Mouse (Mus musculus): Measurements from ENCODE around the gene Dmac2. TPM values are rescaled to one million over a fixed set of nuclear protein-coding genes. Genes with fewer than 3 reads are reported as not detected.

Gene Dmac2
- polyA plus RNA-seq, 1 experiment from 2014 or later, result 23.3 TPM

GRCm38 (mm10) chr7:25610056-25610455, 9.2 kb upstream of the Dmac2 start:
- 30% methylated on average over 6 of the region's 6 CpGs for WGBS
- DNase-seq (ENCODE audit: low spot score), result no peak

DNA sequence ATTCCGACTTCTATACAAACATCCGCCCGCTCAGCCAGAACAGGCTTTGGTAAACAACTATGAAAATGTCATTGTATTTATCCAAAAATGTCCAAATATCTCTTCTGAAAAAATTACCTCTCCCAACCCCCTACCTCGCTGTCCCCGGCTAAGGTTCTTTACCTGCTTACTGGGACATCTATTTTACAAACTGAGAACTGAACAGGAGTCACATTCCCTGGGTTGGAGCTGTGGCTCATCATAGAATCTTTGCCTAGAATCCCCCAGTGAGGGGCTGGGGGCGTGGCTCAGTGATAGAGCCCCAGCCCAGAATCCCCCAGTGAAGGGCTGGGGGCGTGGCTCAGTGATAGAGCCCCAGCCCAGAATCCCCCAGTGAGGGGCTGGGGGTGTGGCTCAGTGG, 7.7 kb upstream of the Dmac2 start:
- Histone ChIP-seq H3K4me3 (ENCODE audit: low read depth, low read length) (no peak overlapping the region), H3K4me2 (no peak overlapping the region), H3K27me3 (replicated peaks; ENCODE audit: control insufficient read depth, insufficient read depth, low read length) (no peaks in the 10 kb centered on the region), H3K4me1 (replicated peaks; ENCODE audit: control insufficient read depth, insufficient read depth, low read length) (peaks cover 7% of the 10 kb centered on the region), H3K36me3 (ENCODE audit: control insufficient read depth, insufficient read depth, low read length) (no peaks in the 10 kb centered on the region), H3K27ac (ENCODE audit: low read depth, low read length) (no peak overlapping the region), H3K9me3 (ENCODE audit: control insufficient read depth, low read length) (no peaks in the 10 kb centered on the region), H3K9ac (ENCODE audit: low read depth, low read length) (no peak overlapping the region)
- no peak for DNase-seq (ENCODE audit: low spot score)
- ATAC-seq (replicated peaks; ENCODE audit: low FRiP score), result no peak
- WGBS, result 45% methylated on average over 7 of the region's 7 CpGs

More at GRCm38 (mm10) chr7:25610056-25610455, 9.2 kb upstream of the Dmac2 start:
- Histone ChIP-seq H3K9ac (ENCODE audit: low read depth, low read length) (no peak overlapping the region), H3K4me2 (no peak overlapping the region), H3K27me3 (replicated peaks; ENCODE audit: control insufficient read depth, insufficient read depth, low read length) (no peaks in the 10 kb centered on the region), H3K4me3 (ENCODE audit: low read depth, low read length) (no peak overlapping the region), H3K9me3 (ENCODE audit: control insufficient read depth, low read length) (no peaks in the 10 kb centered on the region), H3K27ac (ENCODE audit: low read depth, low read length) (no peak overlapping the region), H3K36me3 (ENCODE audit: control insufficient read depth, insufficient read depth, low read length) (no peaks in the 10 kb centered on the region), H3K4me1 (replicated peaks; ENCODE audit: control insufficient read depth, insufficient read depth, low read length) (peaks cover 2% of the 10 kb centered on the region; the same call in 1 of the 2 replicates)
- ATAC-seq (replicated peaks; ENCODE audit: low FRiP score), result no peak

DNA sequence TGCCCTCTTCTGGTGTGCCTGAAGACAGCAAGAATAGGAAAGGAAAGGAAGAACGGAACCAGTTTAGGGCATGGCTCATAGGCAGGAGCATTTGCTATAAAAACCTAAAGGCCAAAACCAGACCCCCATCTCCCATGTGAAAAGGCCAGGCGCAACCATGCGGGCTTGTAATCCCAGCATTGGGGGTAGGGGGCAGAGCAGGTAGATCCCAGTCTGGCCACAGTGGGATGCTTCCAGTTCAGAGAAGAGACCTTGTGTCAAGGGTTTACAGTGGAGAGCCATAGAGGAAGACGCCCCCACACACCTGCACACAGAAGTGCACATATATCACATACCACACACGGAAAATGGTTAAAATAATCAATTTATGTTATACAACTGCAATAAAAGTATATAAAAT, 5.1 kb upstream of the Dmac2 start:
- ATAC-seq (replicated peaks; ENCODE audit: low FRiP score) (no peak), DNase-seq (ENCODE audit: low spot score) (no peak)
- Histone ChIP-seq H3K4me1 (replicated peaks; ENCODE audit: control insufficient read depth, insufficient read depth, low read length) (peaks cover 7% of the 10 kb centered on the region), H3K4me3 (ENCODE audit: low read depth, low read length) (no peak overlapping the region), H3K4me2 (no peak overlapping the region), H3K27me3 (replicated peaks; ENCODE audit: control insufficient read depth, insufficient read depth, low read length) (no peaks in the 10 kb centered on the region), H3K36me3 (ENCODE audit: control insufficient read depth, insufficient read depth, low read length) (no peaks in the 10 kb centered on the region), H3K9ac (ENCODE audit: low read depth, low read length) (no peak overlapping the region), H3K9me3 (ENCODE audit: control insufficient read depth, low read length) (no peaks in the 10 kb centered on the region), H3K27ac (ENCODE audit: low read depth, low read length) (no peak overlapping the region)
- 84% methylated on average over 5 of the region's 5 CpGs for WGBS

DNA sequence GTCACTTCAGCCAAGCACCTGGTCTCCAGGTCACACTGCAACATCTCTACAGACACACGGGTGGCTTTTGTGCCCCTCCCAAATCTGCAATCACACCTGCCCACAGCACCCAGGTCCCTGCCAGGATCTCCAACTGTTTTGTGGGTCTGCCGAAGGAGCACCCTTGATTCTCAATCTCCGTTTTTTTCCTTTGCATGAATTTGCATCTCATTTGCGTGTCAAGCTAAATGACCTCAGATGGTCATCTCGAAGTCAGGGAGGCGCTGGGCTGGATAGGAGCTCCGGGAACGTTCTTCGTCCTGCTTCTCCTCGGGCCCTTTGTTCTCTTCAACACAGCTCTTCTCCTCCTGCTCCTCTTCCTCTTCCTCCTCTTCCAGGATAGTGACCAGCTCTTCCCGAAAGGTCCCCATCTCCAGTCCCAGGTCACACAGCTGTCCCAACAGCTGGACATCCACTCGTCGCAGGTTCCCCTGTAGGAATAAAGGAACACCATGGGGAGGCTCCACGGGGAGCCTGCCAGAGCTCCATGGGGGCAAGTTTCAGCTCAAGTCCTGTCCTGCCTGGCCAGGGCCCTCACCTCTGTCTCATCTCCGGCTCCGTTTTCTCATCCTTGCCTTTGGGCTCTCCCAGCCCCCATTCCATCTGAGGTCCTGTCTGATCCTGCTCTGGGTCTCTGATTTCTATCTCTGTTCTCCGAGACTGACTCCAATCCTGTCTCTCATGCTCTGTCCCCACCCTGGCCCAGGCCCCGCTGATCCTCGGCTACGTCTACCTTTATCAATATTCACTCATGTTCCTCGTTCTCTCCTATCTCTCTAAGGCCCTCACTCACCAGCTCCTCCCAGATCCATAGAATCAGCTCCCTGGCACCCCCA, 4.1 kb upstream of the Dmac2 start:
- Histone ChIP-seq H3K27me3 (replicated peaks; ENCODE audit: control insufficient read depth, insufficient read depth, low read length) (no peaks in the 10 kb centered on the region), H3K9me3 (ENCODE audit: control insufficient read depth, low read length) (no peaks in the 10 kb centered on the region), H3K36me3 (ENCODE audit: control insufficient read depth, insufficient read depth, low read length) (no peaks in the 10 kb centered on the region), H3K4me2 (no peak overlapping the region), H3K27ac (ENCODE audit: low read depth, low read length) (no peak overlapping the region), H3K4me1 (replicated peaks; ENCODE audit: control insufficient read depth, insufficient read depth, low read length) (peaks cover 8% of the 10 kb centered on the region), H3K9ac (ENCODE audit: low read depth, low read length) (no peak overlapping the region), H3K4me3 (ENCODE audit: low read depth, low read length) (no peak overlapping the region)
- ATAC-seq (replicated peaks; ENCODE audit: low FRiP score), result no peak
- no peak for DNase-seq (ENCODE audit: low spot score)
- WGBS, result 68% methylated on average over 21 of the region's 21 CpGs

DNA sequence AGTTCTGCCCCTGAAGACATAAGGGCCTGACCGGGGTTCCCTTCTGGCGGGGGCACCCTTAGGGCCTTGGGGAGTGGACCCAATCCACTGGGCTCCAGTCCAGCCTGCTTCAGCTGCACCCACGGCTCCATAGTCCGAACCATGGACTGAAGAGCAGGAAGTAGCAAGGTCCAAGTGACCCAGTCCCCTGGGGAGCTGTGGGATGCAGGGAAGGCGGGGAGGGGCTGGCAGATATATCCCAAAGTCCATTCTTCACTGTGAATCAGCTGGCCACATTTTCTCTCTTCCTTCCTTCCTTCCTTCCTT, 3.6 kb upstream of the Dmac2 start, which contains the start of gene Erich4:
Erich4 (minus strand) TSS at position 187 of the 306 bp plus-strand sequence.
- Histone ChIP-seq H3K4me1 (replicated peaks; ENCODE audit: control insufficient read depth, insufficient read depth, low read length) (peaks cover 9% of the 10 kb centered on the region), H3K27me3 (replicated peaks; ENCODE audit: control insufficient read depth, insufficient read depth, low read length) (no peaks in the 10 kb centered on the region), H3K4me3 (ENCODE audit: low read depth, low read length) (no peak within 1 kb of the TSS), H3K9me3 (ENCODE audit: control insufficient read depth, low read length) (no peaks in the 10 kb centered on the region), H3K4me2 (no peak within 1 kb of the TSS), H3K27ac (ENCODE audit: low read depth, low read length) (no peak within 1 kb of the TSS), H3K36me3 (ENCODE audit: control insufficient read depth, insufficient read depth, low read length) (no peaks in the 10 kb centered on the region), H3K9ac (ENCODE audit: low read depth, low read length) (no peak within 1 kb of the TSS)
- ATAC-seq (replicated peaks; ENCODE audit: low FRiP score) (no peak), DNase-seq (ENCODE audit: low spot score) (no peak)
- 78% methylated on average over 5 of the region's 5 CpGs for WGBS

DNA sequence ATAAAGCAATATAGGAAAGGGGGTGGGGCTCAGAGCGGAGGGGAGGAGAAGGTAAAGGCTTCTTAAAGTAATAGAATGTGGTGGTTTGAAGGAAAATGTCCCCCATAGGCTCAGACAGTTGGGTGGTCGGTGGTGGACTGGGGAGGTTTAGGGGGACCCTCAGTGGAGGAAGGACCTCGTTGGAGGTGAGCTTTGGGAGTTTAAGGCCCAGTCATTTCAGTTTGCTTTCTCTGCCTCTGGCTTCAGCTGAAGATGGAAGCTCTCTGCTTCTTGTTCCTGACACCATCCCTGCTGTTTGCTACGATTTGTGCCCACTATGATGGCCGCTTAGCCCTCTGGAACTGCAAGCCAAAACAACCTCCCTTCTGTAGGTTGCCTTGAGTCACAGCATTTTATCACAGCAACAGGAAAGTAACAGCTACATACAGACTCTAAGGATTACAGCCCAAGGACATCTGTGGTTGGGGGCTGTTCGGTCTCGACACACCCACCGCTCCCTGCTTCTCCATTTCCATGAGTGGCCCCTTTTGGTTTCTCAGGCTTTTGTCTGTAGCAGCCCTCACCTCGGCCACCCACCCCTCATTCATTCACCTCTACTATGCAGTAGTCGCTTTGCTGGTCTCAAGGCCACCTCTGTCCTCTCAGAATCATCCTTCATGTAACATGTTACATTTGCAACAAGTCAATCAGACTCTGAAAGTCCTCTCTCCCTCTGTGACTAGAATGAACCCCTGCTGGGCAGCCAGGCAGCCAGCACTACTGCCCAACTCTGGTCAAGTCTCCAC, 1.6 kb upstream of the Dmac2 start:
- DNase-seq (ENCODE audit: low spot score), result no peak
- 0 out of 2 replicates have a peak, but pooled peaks cover 3% of the 10 kb centered on the region for H3K36me3 ChIP-seq (ENCODE audit: control insufficient read depth, insufficient read depth, low read length)
- 75% methylated on average over 10 of the region's 10 CpGs for WGBS

GRCm38 (mm10) chr7:25619722-25619991, 443 bp downstream of the Dmac2 start:
- DNase-seq (ENCODE audit: low spot score), result no peak
- Histone ChIP-seq H3K9me3 (ENCODE audit: control insufficient read depth, low read length) (no peaks in the 10 kb centered on the region), H3K4me3 (ENCODE audit: low read depth, low read length) (peak overlapping the region; percentile 64), H3K27me3 (replicated peaks; ENCODE audit: control insufficient read depth, insufficient read depth, low read length) (no peaks in the 10 kb centered on the region), H3K9ac (ENCODE audit: low read depth, low read length) (peak overlapping the region; percentile 72), H3K36me3 (ENCODE audit: control insufficient read depth, insufficient read depth, low read length) (0 out of 2 replicates have a peak, but pooled peaks cover 3% of the 10 kb centered on the region), H3K27ac (ENCODE audit: low read depth, low read length) (no peak overlapping the region), H3K4me2 (peak overlapping the region; percentile 81), H3K4me1 (replicated peaks; ENCODE audit: control insufficient read depth, insufficient read depth, low read length) (peaks cover 9% of the 10 kb centered on the region)
- 25% methylated on average over 5 of the region's 5 CpGs for WGBS
- no peak for ATAC-seq (replicated peaks; ENCODE audit: low FRiP score)

More for the DNA sequence above, 1.6 kb upstream of the Dmac2 start:
- Histone ChIP-seq H3K9ac (ENCODE audit: low read depth, low read length) (no peak overlapping the region), H3K9me3 (ENCODE audit: control insufficient read depth, low read length) (no peaks in the 10 kb centered on the region), H3K27me3 (replicated peaks; ENCODE audit: control insufficient read depth, insufficient read depth, low read length) (no peaks in the 10 kb centered on the region), H3K4me1 (replicated peaks; ENCODE audit: control insufficient read depth, insufficient read depth, low read length) (peaks cover 9% of the 10 kb centered on the region), H3K4me3 (ENCODE audit: low read depth, low read length) (no peak overlapping the region), H3K27ac (ENCODE audit: low read depth, low read length) (no peak overlapping the region), H3K4me2 (no peak overlapping the region)
- no peak for ATAC-seq (replicated peaks; ENCODE audit: low FRiP score)

- H3K4me3 ChIP-seq (ENCODE audit: low read depth, low read length), result peak overlapping the region; percentile 64
- H3K9me3 ChIP-seq (ENCODE audit: control insufficient read depth, low read length), result no peaks in the 10 kb centered on the region
- ATAC-seq (replicated peaks; ENCODE audit: low FRiP score) (no peak), DNase-seq (ENCODE audit: low spot score) (no peak)
- peaks cover 9% of the 10 kb centered on the region for H3K4me1 ChIP-seq (replicated peaks; ENCODE audit: control insufficient read depth, insufficient read depth, low read length)
- H3K36me3 ChIP-seq (ENCODE audit: control insufficient read depth, insufficient read depth, low read length), result 0 out of 2 replicates have a peak, but pooled peaks cover 3% of the 10 kb centered on the region
- H3K4me2 ChIP-seq, result peak overlapping the region; percentile 81
- no peak overlapping the region for H3K27ac ChIP-seq (ENCODE audit: low read depth, low read length)
- WGBS, result 89% methylated on average over 5 of the region's 5 CpGs
- H3K9ac ChIP-seq (ENCODE audit: low read depth, low read length), result no peak overlapping the region
- no peaks in the 10 kb centered on the region for H3K27me3 ChIP-seq (replicated peaks; ENCODE audit: control insufficient read depth, insufficient read depth, low read length)
Measured at GRCm38 (mm10) chr7:25620101-25620500, 887 bp downstream of the Dmac2 start.
